Mouse (Mus musculus): ENCODE data around the gene Lnpep.
"Not testable (repeated sequence)": the region's sequence is repeated elsewhere in the genome, so short reads cannot be mapped to it uniquely, and the experiment has no call there.

Gene Lnpep

GRCm38 (mm10) chr17:17608416-17608988 is 16.3 kb downstream of the Lnpep start:
- no peak for DNase-seq

GRCm38 (mm10) chr17:17604554-17604953 is 20.3 kb downstream of the Lnpep start:
- DNase-seq: no peak

- DNase-seq: no peak
These were observed 21.2 kb downstream of the Lnpep start for GRCm38 (mm10) chr17:17603609-17604008.

- DNase-seq: no peak
These were observed 22.1 kb downstream of the Lnpep start for GRCm38 (mm10) chr17:17602786-17603185.

- no peak for DNase-seq
These were observed 22.5 kb downstream of the Lnpep start for GRCm38 (mm10) chr17:17602330-17602729.

- DNase-seq: peak; percentile 83
These were observed 24.0 kb downstream of the Lnpep start for GRCm38 (mm10) chr17:17600804-17601252.

GRCm38 (mm10) chr17:17600001-17600400 is 24.8 kb downstream of the Lnpep start:
- no peak for DNase-seq

GRCm38 (mm10) chr17:17598355-17598754 is 26.5 kb downstream of the Lnpep start:
- no peak for DNase-seq

GRCm38 (mm10) chr17:17592926-17593325 is 31.9 kb downstream of the Lnpep start:
- no peak for DNase-seq

GRCm38 (mm10) chr17:17587333-17588047 is 37.4 kb downstream of the Lnpep start:
- peak in 1 of 2 experiments; percentile 16 for DNase-seq

GRCm38 (mm10) chr17:17585115-17585514 is 39.7 kb downstream of the Lnpep start:
- no peak for DNase-seq

GRCm38 (mm10) chr17:17583896-17584295 is 41.0 kb downstream of the Lnpep start:
- no peak for DNase-seq

- DNase-seq: no peak
These were observed 43.6 kb downstream of the Lnpep start for GRCm38 (mm10) chr17:17581234-17581633.

- no peak for DNase-seq
These were observed 48.5 kb downstream of the Lnpep start for GRCm38 (mm10) chr17:17576399-17576798.

GRCm38 (mm10) chr17:17567071-17567470 is 57.8 kb downstream of the Lnpep start:
- no peak for DNase-seq

GRCm38 (mm10) chr17:17548958-17549357 is 75.9 kb downstream of the Lnpep start:
- DNase-seq: no peak

- no peak for DNase-seq
These were observed 93.5 kb downstream of the Lnpep start for GRCm38 (mm10) chr17:17531338-17531737.

- no peak for DNase-seq
These were observed 108.3 kb downstream of the Lnpep start for GRCm38 (mm10) chr17:17516384-17517016.

- DNase-seq: no peak
These were observed 118.2 kb downstream of the Lnpep start for GRCm38 (mm10) chr17:17506677-17507076.

- DNase-seq: no peak
These were observed 125.6 kb downstream of the Lnpep start for GRCm38 (mm10) chr17:17499278-17499677.

- DNase-seq: no peak
These were observed 126.0 kb downstream of the Lnpep start for GRCm38 (mm10) chr17:17498848-17499247.

GRCm38 (mm10) chr17:17496730-17497129 is 128.1 kb downstream of the Lnpep start:
- no peak for DNase-seq

GRCm38 (mm10) chr17:17496234-17496633 is 128.6 kb downstream of the Lnpep start:
- DNase-seq: not testable (repeated sequence)

- DNase-seq: no peak
These were observed 132.7 kb downstream of the Lnpep start for GRCm38 (mm10) chr17:17492116-17492515.
